Mouse (Mus musculus) retina, embryonic 14.5 days (tissue): ENCODE data around the gene Ly6g6c.

ENCODE experiments used
- DNase-seq: peaks from one replicate; pipeline ENCODE4 v3.0.0-alpha.2; 2015; ENCODE audit warnings: low spot score

The Ly6g6c gene

DNA sequence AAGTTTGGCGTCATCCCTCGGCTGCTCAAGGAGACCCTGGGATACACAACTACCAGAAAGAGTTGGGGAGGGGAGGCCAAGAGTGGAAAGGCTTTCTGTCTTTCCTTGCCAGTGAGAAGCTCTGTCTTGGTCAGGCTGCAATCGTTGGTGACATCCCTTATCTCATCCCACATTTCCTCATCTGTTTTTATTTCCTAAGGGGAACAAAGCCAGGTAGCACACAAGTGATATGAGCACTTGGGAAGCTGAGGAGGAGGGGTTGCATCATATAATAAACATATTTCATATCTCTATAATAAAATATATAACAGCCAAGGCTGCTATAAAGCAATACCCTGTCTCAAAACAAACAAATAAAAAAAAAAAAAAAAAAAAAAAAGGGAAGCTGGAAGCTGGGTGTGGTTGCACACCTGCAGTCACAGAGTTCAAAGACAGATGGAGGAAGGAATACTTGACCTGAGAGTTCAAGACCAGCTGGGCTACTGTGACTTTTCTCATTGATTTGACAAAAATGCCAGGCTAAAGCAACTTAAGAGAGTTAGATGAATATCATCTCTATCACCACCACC is 18.8 kb downstream of the Ly6g6c start:
- no peak for DNase-seq

DNA sequence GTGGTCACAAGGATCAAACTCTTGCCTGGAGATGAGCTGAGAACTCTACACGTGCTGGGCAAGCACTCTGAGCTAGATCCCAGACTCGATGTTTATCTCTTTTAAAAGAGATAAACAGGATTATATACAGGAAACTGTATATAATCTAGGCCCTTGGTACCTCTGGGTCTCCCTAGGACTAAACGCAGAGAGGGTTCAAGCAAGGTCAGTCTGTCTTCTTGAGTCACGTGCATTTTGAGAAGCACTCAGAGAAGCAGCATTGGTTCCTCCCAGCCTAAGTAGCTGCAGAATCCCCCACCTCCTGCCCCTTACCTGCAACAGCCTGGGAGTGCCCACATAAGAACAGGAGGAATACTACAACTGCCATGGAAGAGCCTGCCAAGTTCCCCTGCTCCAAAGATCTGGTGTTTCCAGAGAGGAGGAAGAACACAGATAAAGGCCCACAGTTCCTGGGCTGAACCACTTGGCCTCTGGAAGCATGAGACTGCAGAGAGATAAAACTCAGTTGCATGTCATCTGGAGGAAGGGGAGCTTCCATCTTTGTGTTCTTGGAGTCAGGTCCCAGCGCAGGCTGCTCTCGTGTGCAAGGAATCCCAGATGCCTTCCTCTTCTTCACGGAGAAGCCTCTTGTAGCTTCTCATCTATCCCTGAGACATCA is 20.1 kb downstream of the Ly6g6c start, which contains the start of gene Ly6g6f:
Ly6g6f (minus strand) TSS at position 403 of the 658 bp plus-strand sequence.
- no peak for DNase-seq

- DNase-seq: no peak
These were observed 23.0 kb downstream of the Ly6g6c start for GRCm38 (mm10) chr17:35088151-35088550.

GRCm38 (mm10) chr17:35088825-35089644 is 23.8 kb downstream of the Ly6g6c start, which contains the start of gene Abhd16a:
Gene Abhd16a (plus strand): TSS chr17:35089263.
- DNase-seq: peak; percentile 93

- DNase-seq: no peak
These were observed 25.2 kb downstream of the Ly6g6c start for GRCm38 (mm10) chr17:35090166-35090932.

DNA sequence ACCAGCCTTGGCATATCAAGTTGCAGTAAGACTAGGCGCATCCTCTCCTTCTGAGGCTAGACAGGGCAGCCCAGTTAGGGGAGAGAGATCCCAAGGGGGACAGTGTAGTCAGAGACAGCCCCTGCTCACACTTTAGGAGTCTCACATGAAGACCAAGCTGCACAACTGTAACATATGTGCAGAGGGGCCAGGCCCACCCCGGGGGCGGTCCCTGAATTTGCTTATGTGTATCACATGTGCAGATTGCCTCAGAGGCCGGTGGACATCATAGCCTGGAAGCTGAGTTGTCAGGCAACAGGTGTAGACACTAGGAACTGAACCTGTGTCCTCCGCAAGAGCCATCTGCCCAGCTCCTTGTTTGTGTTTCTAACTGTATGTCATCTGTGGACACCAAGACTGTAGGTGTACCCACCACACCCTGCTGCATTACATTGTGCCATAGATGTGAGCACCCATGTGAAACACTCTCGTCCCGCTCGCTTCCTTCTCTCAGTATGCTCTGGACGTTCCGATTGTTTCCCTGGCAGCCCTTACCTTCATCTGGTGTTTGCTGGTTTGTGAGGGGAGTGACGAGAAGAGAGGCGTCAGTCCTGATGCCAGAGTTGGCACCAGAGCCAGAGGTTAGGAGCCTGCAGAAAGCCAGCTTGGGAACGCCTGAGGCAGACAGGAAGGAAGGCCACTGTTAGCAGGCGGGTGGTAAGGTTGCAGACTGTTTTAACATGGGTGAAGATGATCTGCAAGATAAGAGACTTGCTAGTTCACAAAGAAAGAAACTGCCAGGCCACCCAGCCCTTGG is 27.4 kb downstream of the Ly6g6c start:
- no peak for DNase-seq

GRCm38 (mm10) chr17:35094475-35095365 is 29.5 kb downstream of the Ly6g6c start:
- DNase-seq: no peak

- DNase-seq: no peak
These were observed 31.4 kb downstream of the Ly6g6c start for GRCm38 (mm10) chr17:35096597-35096996.

DNA sequence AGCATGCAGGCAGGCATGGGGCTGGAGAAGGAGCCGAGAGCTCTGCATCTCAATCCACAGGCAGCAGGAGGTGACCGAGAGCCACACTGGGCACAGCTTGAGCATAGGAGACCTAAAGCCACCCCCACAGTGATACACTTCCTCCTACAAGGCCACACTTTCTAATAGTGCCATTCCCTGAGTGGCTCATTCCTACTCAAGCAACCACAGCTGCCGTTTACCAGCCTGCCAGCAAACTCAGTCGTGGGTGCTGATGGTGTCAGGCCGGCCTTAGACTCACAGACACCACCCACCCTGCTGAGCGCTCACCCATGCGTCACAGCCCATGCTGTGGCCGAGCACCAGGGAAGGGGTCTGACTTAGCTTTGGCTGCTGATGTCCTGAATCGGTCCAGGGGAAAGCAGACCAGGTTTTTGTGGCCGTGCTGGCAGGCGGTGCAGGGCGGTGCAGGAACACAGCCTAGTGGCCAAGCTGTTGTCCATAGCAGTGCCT is 32.0 kb downstream of the Ly6g6c start:
- DNase-seq: no peak

GRCm38 (mm10) chr17:35100196-35100765 is 35.1 kb downstream of the Ly6g6c start:
- DNase-seq: no peak

GRCm38 (mm10) chr17:35101161-35101560 is 36.0 kb downstream of the Ly6g6c start:
- no peak for DNase-seq

- no peak for DNase-seq
These were observed 37.1 kb downstream of the Ly6g6c start for GRCm38 (mm10) chr17:35102299-35102698.

DNA sequence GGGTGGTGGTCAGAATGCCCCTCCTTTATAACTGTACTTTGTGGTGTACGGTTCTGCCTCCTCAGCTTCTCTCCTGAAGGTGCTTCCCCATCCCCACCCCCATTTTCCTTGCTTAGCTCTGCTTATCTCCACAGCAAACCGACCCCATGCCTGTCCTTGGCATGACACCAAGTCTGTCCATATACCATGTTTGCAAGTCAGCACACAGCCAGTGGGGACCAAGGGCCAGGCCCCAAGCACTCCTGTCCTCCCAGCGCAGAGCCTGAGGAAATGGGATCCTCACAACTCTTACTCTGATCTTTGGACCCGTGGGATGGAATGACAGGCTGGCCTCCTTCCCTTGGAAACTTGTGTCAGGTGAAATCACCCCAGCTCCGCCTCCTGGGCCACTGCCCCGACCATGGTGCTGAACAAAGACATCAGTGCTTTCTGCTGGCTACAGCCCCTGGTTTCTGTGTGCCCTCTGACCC is 38.1 kb downstream of the Ly6g6c start:
- DNase-seq: no peak

DNA sequence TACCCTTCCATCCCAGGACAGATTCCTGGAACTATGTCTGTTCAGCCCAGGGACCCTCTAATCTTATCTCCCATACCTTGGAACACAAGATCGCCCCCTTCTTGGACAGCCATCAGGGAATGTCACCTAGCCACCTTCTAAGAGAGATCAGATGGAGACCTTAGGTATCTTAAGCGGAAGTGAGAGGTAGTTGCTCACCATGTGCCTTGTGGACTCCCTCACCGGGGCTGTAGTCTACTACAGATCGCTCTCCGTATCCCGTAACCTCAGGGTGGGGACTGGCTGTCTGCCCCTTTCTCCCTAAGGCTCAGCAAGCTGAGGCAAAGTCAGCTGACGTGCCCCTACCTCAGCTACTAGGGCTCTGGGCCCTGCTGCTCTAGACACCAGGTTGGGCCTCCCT is 38.9 kb downstream of the Ly6g6c start:
- no peak for DNase-seq

- no peak for DNase-seq
These were observed 39.6 kb downstream of the Ly6g6c start for GRCm38 (mm10) chr17:35104754-35105153.

DNA sequence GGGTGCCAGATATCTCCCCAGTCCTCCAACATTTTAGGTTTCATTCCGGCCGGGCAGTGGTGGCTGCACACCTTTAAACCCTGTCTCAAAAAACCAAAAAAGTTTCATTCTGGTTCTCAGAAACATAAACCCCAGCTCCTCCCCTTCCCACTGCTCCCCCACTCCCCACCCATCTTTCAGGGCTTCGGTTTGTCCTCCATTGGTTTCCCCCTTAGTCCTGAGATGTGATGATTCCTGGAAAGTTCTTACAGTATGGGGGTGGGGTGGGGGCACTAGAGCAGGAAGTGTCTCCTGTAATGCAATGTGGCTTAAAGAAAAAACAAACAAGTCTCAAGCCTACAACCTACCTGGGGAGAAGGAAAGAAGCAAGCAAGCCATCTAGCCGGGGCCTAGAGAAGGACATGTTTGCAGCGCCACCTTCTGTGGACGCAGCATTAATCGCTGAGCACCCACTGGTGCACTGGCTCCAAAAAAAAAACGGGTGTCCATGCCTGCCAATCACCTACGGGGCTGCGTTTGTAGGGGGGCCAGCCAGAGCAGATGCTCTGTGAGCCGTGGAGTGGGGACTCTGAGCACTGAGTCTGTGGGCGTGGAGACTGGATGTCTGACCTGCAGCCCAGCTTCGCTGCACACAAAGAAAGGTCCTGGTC is 40.7 kb downstream of the Ly6g6c start:
- peak; percentile 75 for DNase-seq

- peak; percentile 20 for DNase-seq
These were observed 41.3 kb downstream of the Ly6g6c start for GRCm38 (mm10) chr17:35106522-35106921.

GRCm38 (mm10) chr17:35108097-35108496 is 42.9 kb downstream of the Ly6g6c start, which contains the start of gene Ly6g5c:
Gene Ly6g5c (plus strand): TSS chr17:35108279.
- no peak for DNase-seq

- no peak for DNase-seq
These were observed 46.6 kb downstream of the Ly6g6c start for GRCm38 (mm10) chr17:35111774-35112173.
